In genomic region chr5:36536424-36536823, GRCm38 (mm10) we compare ENCODE assay signal across 23 mouse cellular contexts. TPM values are rescaled to one million over a fixed set of nuclear protein-coding genes. Genes with fewer than 3 reads are reported as not detected.
A peak's percentile ranks its signal among the peaks of the same experiment; 100 is the strongest.
DNase-seq lines count a peak whose midpoint lies in the region; TF ChIP-seq lines count a peak whose summit lies in the region.
"Had no signal": no experiment of that assay in that cellular context is flagged by ENCODE, and none has a peak within 500 bp of the region (broad histone marks: within the 10 kb centered on the region; RNA-seq: fewer than 3 reads in every experiment).

No protein-coding gene starts in this region.

- no peak; the same call in 1 of the 2 replicates for TF ChIP-seq EP300 in CH12.LX (IDR thresholded peaks at IDR 0.05; ENCODE audit: low read length)

- H3K36me3 ChIP-seq in spleen, adult 2 months (ENCODE audit: control insufficient read depth, insufficient read depth, low read length) = 0 out of 2 replicates have a peak, but pooled peaks cover 2% of the 10 kb centered on the region
- peaks cover 5 to 21% of the 10 kb centered on the region in 2 experiments for H3K36me3 ChIP-seq in CH12.LX (replicated peaks in 1 of 2; ENCODE audit: control insufficient read depth in 1 of 2, insufficient read depth in 1 of 2, low read length in 1 of 2)
- H3K36me3 ChIP-seq: embryonic facial prominence, embryonic 13.5 days; embryonic facial prominence, embryonic 15.5 days; forebrain, embryonic 10.5 days; forebrain, embryonic 12.5 days had no signal

- peaks cover 18% of the 10 kb centered on the region for H3K4me1 ChIP-seq in spleen, adult 2 months (ENCODE audit: control insufficient read depth, insufficient read depth, insufficient read length)
- H3K4me1 ChIP-seq in CH12.LX (ENCODE audit: control insufficient read depth in 1 of 2, insufficient read depth in 2 of 2) = peaks cover 12 to 65% of the 10 kb centered on the region in 2 experiments
- H3K4me1 ChIP-seq: embryonic facial prominence, embryonic 13.5 days; embryonic facial prominence, embryonic 15.5 days; forebrain, embryonic 10.5 days; forebrain, embryonic 12.5 days had no signal

- dilution Hi-C loops in CH12.LX (cut with MboI; ENCODE audit: extremely low pct_ligation_motif_present, extremely low pct_unique_long_range_greater_than_20kb, low sequenced_read_pairs) = no loop called here

- in situ Hi-C loops in CH12.LX (cut with MboI; ENCODE audit: low pct_ligation_motif_present, low pct_unique_long_range_greater_than_20kb, low sequenced_read_pairs) = no loop called here

- no peak for TF ChIP-seq POLR2A in spleen, adult 2 months (IDR thresholded peaks at IDR 0.05; ENCODE audit: low read depth, low read length)
- TF ChIP-seq POLR2A in CH12.LX (IDR thresholded peaks at IDR 0.05; ENCODE audit: low read depth, low read length) = no peak

- no peak overlapping the region for H3K4me3 ChIP-seq in spleen, adult 2 months (ENCODE audit: extremely low read depth, insufficient read depth, insufficient read length)
- H3K4me3 ChIP-seq in CH12.LX (replicated peaks in 1 of 3; ENCODE audit: low read depth in 2 of 3, low read length in 2 of 3, poor library complexity in 1 of 3) = no peak overlapping the region
- H3K4me3 ChIP-seq: embryonic facial prominence, embryonic 13.5 days; embryonic facial prominence, embryonic 15.5 days; erythroblast, embryonic 14.5 days; forebrain, embryonic 10.5 days; forebrain, embryonic 12.5 days had no signal

- H3K79me2 ChIP-seq in CH12.LX (replicated peaks; ENCODE audit: control insufficient read depth, extremely low read depth, insufficient read depth, poor library complexity, severe bottlenecking) = no peaks in the 10 kb centered on the region

- no peak for TF ChIP-seq RAD21 in CH12.LX (IDR thresholded peaks at IDR 0.05; ENCODE audit: low read depth, low read length)

- no peaks in the 10 kb centered on the region for H3K9me3 ChIP-seq in CH12.LX (replicated peaks; ENCODE audit: low read length)
- H3K9me3 ChIP-seq: embryonic facial prominence, embryonic 13.5 days; embryonic facial prominence, embryonic 15.5 days; forebrain, embryonic 10.5 days; forebrain, embryonic 12.5 days had no signal

- H3K27me3 ChIP-seq in spleen, adult 2 months (ENCODE audit: control insufficient read depth, insufficient read depth, low read length) = no peaks in the 10 kb centered on the region
- H3K27me3 ChIP-seq in CH12.LX (replicated peaks) = no peaks in the 10 kb centered on the region
- H3K27me3 ChIP-seq: embryonic facial prominence, embryonic 13.5 days; embryonic facial prominence, embryonic 15.5 days; forebrain, embryonic 12.5 days had no signal

- peak overlapping the region; percentile 39; the same call in 1 of the 2 replicates for H3K27ac ChIP-seq in spleen, adult 2 months (ENCODE audit: insufficient read depth, low read length)
- H3K27ac ChIP-seq in CH12.LX (ENCODE audit: insufficient read depth, low read depth) = no peak overlapping the region
- H3K27ac ChIP-seq: embryonic facial prominence, embryonic 13.5 days; embryonic facial prominence, embryonic 15.5 days; forebrain, embryonic 10.5 days; forebrain, embryonic 12.5 days had no signal

- WGBS in spleen, adult 2 months = 51% methylated on average over 3 of the region's 3 CpGs

- no peak overlapping the region for H3K4me2 ChIP-seq in CH12.LX (ENCODE audit: insufficient read depth, low read depth, poor library complexity, severe bottlenecking)
- H3K4me2 ChIP-seq: embryonic facial prominence, embryonic 13.5 days; embryonic facial prominence, embryonic 15.5 days; forebrain, embryonic 12.5 days had no signal

- no peak overlapping the region for H3K9ac ChIP-seq in CH12.LX (ENCODE audit: insufficient read depth, low read depth)
- H3K9ac ChIP-seq: embryonic facial prominence, embryonic 13.5 days; embryonic facial prominence, embryonic 15.5 days; forebrain, embryonic 12.5 days had no signal

- TF ChIP-seq CTCF in spleen, adult 2 months (IDR thresholded peaks at IDR 0.05; ENCODE audit: extremely low read depth, insufficient read depth, insufficient read length, insufficient replicate concordance) = no peak
- no peak for TF ChIP-seq CTCF in CH12.LX (conservative IDR thresholded peaks at IDR 0.05 in 1 of 2, IDR thresholded peaks at IDR 0.05 in 1 of 2; ENCODE audit: low read depth in 2 of 2, low read length in 2 of 2)

- no peak for DNase-seq in spleen, adult 2 months (ENCODE audit: low read depth in 1 of 2, low spot score in 2 of 2)
- no peak for DNase-seq in spleen, postnatal 4 days (ENCODE audit: low spot score in 2 of 2)
- no peak for DNase-seq in CH12.LX (ENCODE audit: extremely low read depth)
- DNase-seq in MEL-GATA-1-ER (ENCODE audit: extremely low read depth, low read depth) = peak; percentile 57
- DNase-seq in left cerebral cortex, adult 11 months (ENCODE audit: low spot score) = no peak
- no peak for DNase-seq in cerebellum, postnatal 4 days (ENCODE audit: low spot score in 2 of 2)
- DNase-seq in embryo, embryonic 10 days (ENCODE audit: low spot score) = no peak
- DNase-seq: adrenal gland, adult 2 months; adrenal gland, postnatal 10 days; adrenal gland, postnatal 25 days; cerebellum, adult 11 months; cerebellum, adult 18-20 months; cerebellum, adult 8-10 months; cerebellum, adult 9-11 months; cerebellum, postnatal 14 days; cerebellum, postnatal 36 days; embryo, embryonic 11 days had no signal

TF ChIP-seq in CH12.LX, 34 proteins besides CTCF, POLR2A, EP300 and RAD21:
- no peak for TF ChIP-seq TBP (conservative IDR thresholded peaks at IDR 0.05; ENCODE audit: low read depth, low read length)
- peak; percentile 28; the same call in 1 of the 2 replicates for TF ChIP-seq IRF4 (IDR thresholded peaks at IDR 0.05; ENCODE audit: low read depth, low read length)
- no peak for TF ChIP-seq POLR2AphosphoS2 (IDR thresholded peaks at IDR 0.05; ENCODE audit: low read depth, low read length)
- no peak for TF ChIP-seq TCF12 (IDR thresholded peaks at IDR 0.05; ENCODE audit: low read depth, low read length)

RNA-seq across cellular contexts. Expression of gene Ccdc96, which starts 52.0 kb away (rescaled TPM):
- 0.04 TPM in 1 of 2 replicates, not detected in the other for polyA plus RNA-seq in spleen, adult 2 months (2012; rRNA removed)
- total RNA-seq in CH12.LX (2012; rRNA removed) = 0.34 and 0.38 TPM in 2 replicates
- total RNA-seq in CH12.LX (2014; rRNA removed) = 0.05 and 0.26 TPM in 2 replicates
- 0.33 and 0.41 TPM in 2 replicates for polyA plus RNA-seq in CH12.LX (2012; ENCODE audit: insufficient read length, low read depth)
- polyA plus RNA-seq: adrenal gland, adult 2 months; CD4-positive, CD25-positive, alpha-beta regulatory T cell, adult 4 months had no signal

RNA-seq across cellular contexts. Expression of gene Tada2b, which starts 52.3 kb away (rescaled TPM):
- polyA plus RNA-seq in spleen, adult 2 months (2012; rRNA removed) = 10.3 and 12.9 TPM in 2 replicates
- total RNA-seq in CH12.LX (2012; rRNA removed) = 3.0 and 4.0 TPM in 2 replicates
- total RNA-seq in CH12.LX (2014; rRNA removed) = 4.4 and 4.8 TPM in 2 replicates
- 12.5 and 13.8 TPM in 2 replicates for polyA plus RNA-seq in CH12.LX (2012; ENCODE audit: insufficient read length, low read depth)

RNA-seq across cellular contexts. Expression of gene Tbc1d14, which starts 56.7 kb away (rescaled TPM):
- polyA plus RNA-seq in spleen, adult 2 months (2012; rRNA removed) = 30.9 and 38.3 TPM in 2 replicates
- total RNA-seq in CH12.LX (2012; rRNA removed) (8.5 and 10.1 TPM in 2 replicates), CH12.LX (2014; rRNA removed) (4.4 and 5.7 TPM in 2 replicates)
- polyA plus RNA-seq in CH12.LX (2012; ENCODE audit: insufficient read length, low read depth) = 24.4 and 29.1 TPM in 2 replicates
